ENCODE assay signal across 25 mouse cellular contexts in the genomic region with DNA sequence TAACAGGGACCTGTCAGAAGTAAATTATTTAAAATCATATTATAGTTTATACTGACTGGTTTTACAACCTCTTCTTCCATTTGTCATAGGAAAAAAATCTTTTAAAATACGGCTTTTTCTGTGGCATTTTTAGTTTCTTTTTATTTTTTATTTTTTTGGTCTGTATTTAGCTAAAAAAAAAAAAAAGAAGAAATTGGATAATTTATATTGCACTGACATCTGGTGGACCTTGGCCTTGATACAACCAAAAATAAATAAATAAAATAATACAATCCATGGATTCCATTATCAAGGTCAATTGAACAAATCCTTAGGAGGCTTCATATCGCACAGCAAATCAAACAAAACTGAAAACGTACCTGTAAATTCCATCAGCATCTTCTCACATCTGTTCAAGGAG.
DNase-seq lines count a peak whose midpoint lies in the region; ATAC-seq and TF ChIP-seq lines count a peak whose summit lies in the region.
"Had no signal": no experiment of that assay in that cellular context is flagged by ENCODE, and none has a peak within 500 bp of the region (broad histone marks: within the 10 kb centered on the region; RNA-seq: fewer than 3 reads in every experiment).

No protein-coding gene starts in this region.

- no peak overlapping the region for H3K4me3 ChIP-seq in midbrain, postnatal 0 days (ENCODE audit: low read depth, low read length)
- no peak overlapping the region for H3K4me3 ChIP-seq in midbrain, embryonic 16.5 days (ENCODE audit: low read depth, low read length)
- no peak overlapping the region for H3K4me3 ChIP-seq in MEL (ENCODE audit: control insufficient read depth in 1 of 2, insufficient read depth in 1 of 2, low read depth in 2 of 2, low read length in 2 of 2)
- no peak overlapping the region for H3K4me3 ChIP-seq in hindbrain, embryonic 11.5 days (ENCODE audit: low read depth, low read length)

- H3K4me2 ChIP-seq in midbrain, postnatal 0 days (ENCODE audit: low read depth, low read length, poor library complexity, severe bottlenecking) = no peak overlapping the region
- H3K4me2 ChIP-seq in midbrain, embryonic 16.5 days (ENCODE audit: low read length) = no peak overlapping the region
- no peak overlapping the region for H3K4me2 ChIP-seq in hindbrain, embryonic 11.5 days (replicated peaks; ENCODE audit: low read depth, low read length)

- WGBS in midbrain, postnatal 0 days = 72% methylated on average over 3 of the region's 3 CpGs
- WGBS in midbrain, embryonic 16.5 days = 79% methylated on average over 3 of the region's 3 CpGs
- WGBS in hindbrain, embryonic 11.5 days = 93% methylated on average over 3 of the region's 3 CpGs

- H3K4me1 ChIP-seq in midbrain, postnatal 0 days (ENCODE audit: insufficient read depth, low read length) = no peaks in the 10 kb centered on the region
- no peaks in the 10 kb centered on the region for H3K4me1 ChIP-seq in midbrain, embryonic 16.5 days (ENCODE audit: control insufficient read depth, insufficient read depth, low read length)
- H3K4me1 ChIP-seq in MEL (ENCODE audit: control insufficient read depth in 1 of 2, insufficient read depth in 2 of 2, low read length in 2 of 2) = no peaks in the 10 kb centered on the region; a peak in 1 of 4 replicates
- H3K4me1 ChIP-seq in hindbrain, embryonic 11.5 days (replicated peaks; ENCODE audit: control insufficient read depth, insufficient read depth, low read length) = no peaks in the 10 kb centered on the region

- H3K9me3 ChIP-seq in midbrain, postnatal 0 days (ENCODE audit: low read length) = no peaks in the 10 kb centered on the region
- H3K9me3 ChIP-seq in midbrain, embryonic 16.5 days (replicated peaks; ENCODE audit: control insufficient read depth, low read length, poor library complexity, severe bottlenecking) = no peaks in the 10 kb centered on the region
- H3K9me3 ChIP-seq in MEL (replicated peaks; ENCODE audit: insufficient read depth, low read length) = no peaks in the 10 kb centered on the region
- H3K9me3 ChIP-seq in hindbrain, embryonic 11.5 days (ENCODE audit: control insufficient read depth, low read length) = no peaks in the 10 kb centered on the region
- H3K9me3 ChIP-seq: G1E had no signal

- no peaks in the 10 kb centered on the region for H3K27me3 ChIP-seq in midbrain, postnatal 0 days (ENCODE audit: insufficient read depth, low read length)
- H3K27me3 ChIP-seq in midbrain, embryonic 16.5 days (ENCODE audit: control insufficient read depth, insufficient read depth, low read depth, low read length) = no peaks in the 10 kb centered on the region
- H3K27me3 ChIP-seq in MEL (ENCODE audit: control insufficient read depth in 1 of 2, insufficient read depth in 2 of 2, low read length in 2 of 2) = no peaks in the 10 kb centered on the region
- H3K27me3 ChIP-seq in hindbrain, embryonic 11.5 days (ENCODE audit: control insufficient read depth, insufficient read depth, low read length) = no peaks in the 10 kb centered on the region
- H3K27me3 ChIP-seq: CH12.LX, Patski had no signal

- no peaks in the 10 kb centered on the region for H3K79me2 ChIP-seq in MEL (ENCODE audit: control insufficient read depth, insufficient read depth, low read length, poor library complexity)

- no peak overlapping the region for H3K27ac ChIP-seq in midbrain, postnatal 0 days (ENCODE audit: low read depth, low read length)
- H3K27ac ChIP-seq in midbrain, embryonic 16.5 days (ENCODE audit: low read length) = no peak overlapping the region
- no peak overlapping the region for H3K27ac ChIP-seq in MEL (ENCODE audit: control insufficient read depth, low read depth, low read length)
- H3K27ac ChIP-seq in hindbrain, embryonic 11.5 days (ENCODE audit: low read depth, low read length) = no peak overlapping the region

- no peak overlapping the region for H3K9ac ChIP-seq in midbrain, postnatal 0 days (replicated peaks; ENCODE audit: low read length, poor library complexity, severe bottlenecking)
- H3K9ac ChIP-seq in midbrain, embryonic 16.5 days (ENCODE audit: low read depth, low read length) = no peak overlapping the region
- H3K9ac ChIP-seq in MEL (ENCODE audit: control insufficient read depth, low read depth, low read length, poor library complexity, severe bottlenecking) = no peak overlapping the region
- no peak overlapping the region for H3K9ac ChIP-seq in hindbrain, embryonic 11.5 days (ENCODE audit: low read depth, low read length)

- no peaks in the 10 kb centered on the region for H3K36me3 ChIP-seq in midbrain, postnatal 0 days (ENCODE audit: insufficient read depth, low read length)
- no peaks in the 10 kb centered on the region for H3K36me3 ChIP-seq in midbrain, embryonic 16.5 days (ENCODE audit: control insufficient read depth, insufficient read depth, low read length)
- no peaks in the 10 kb centered on the region; a peak in 1 of 4 replicates for H3K36me3 ChIP-seq in MEL (ENCODE audit: control insufficient read depth in 1 of 2, insufficient read depth in 2 of 2, low read length in 2 of 2)
- no peaks in the 10 kb centered on the region for H3K36me3 ChIP-seq in hindbrain, embryonic 11.5 days (ENCODE audit: control insufficient read depth, insufficient read depth, low read length)
- H3K36me3 ChIP-seq: G1E had no signal

- no peak for TF ChIP-seq EP300 in MEL (IDR thresholded peaks at IDR 0.05; ENCODE audit: low read depth in 1 of 2, low read length in 2 of 2)

- ATAC-seq in midbrain, postnatal 0 days (ENCODE audit: low FRiP score) = no peak
- ATAC-seq in midbrain, embryonic 16.5 days = no peak
- no peak for ATAC-seq in hindbrain, embryonic 11.5 days (ENCODE audit: low FRiP score)
- ATAC-seq: activated CD4-positive, CD25-positive, alpha-beta regulatory T cell, adult 4 months; CD4-positive, CD25-positive, alpha-beta regulatory T cell, adult 4 months; Patski had no signal

- no peak for TF ChIP-seq POLR2A in MEL (IDR thresholded peaks at IDR 0.05; ENCODE audit: control insufficient read depth in 1 of 2, insufficient read depth in 1 of 2, low read depth in 1 of 2, low read length in 2 of 2, poor library complexity in 1 of 2)
- no peak for TF ChIP-seq POLR2A in brain, embryonic 14.5 days (IDR thresholded peaks at IDR 0.05; ENCODE audit: borderline replicate concordance, extremely low read depth, insufficient read depth, insufficient read length, poor library complexity, severe bottlenecking)

- DNase-seq in midbrain, postnatal 0 days (ENCODE audit: low spot score) = no peak
- peak; percentile 34 for DNase-seq in 416B (ENCODE audit: low read depth)
- DNase-seq in MEL (ENCODE audit: low read depth, low spot score) = no peak
- DNase-seq in brain, embryonic 14.5 days (ENCODE audit: low read depth) = peak; percentile 9
- no peak for DNase-seq in adrenal gland, postnatal 14 days
- no peak for DNase-seq in thymus, postnatal 25 days
- no peak for DNase-seq in hindbrain, embryonic 11.5 days (ENCODE audit: low spot score)
- DNase-seq: adrenal gland, adult 2 months; adrenal gland, adult 8-10 months; adrenal gland, postnatal 10 days; adrenal gland, postnatal 25 days; adrenal gland, postnatal 36 days; B cell, adult 2 months; cerebellum, adult 11 months; cerebellum, adult 11-12 months; cerebellum, adult 18-20 months; cerebellum, adult 2 months; cerebellum, adult 8-10 months; cerebellum, adult 9-10 months had no signal

- 0 out of 2 replicates have a peak, but pooled peaks have one; percentile 18 for TF ChIP-seq CTCF in midbrain, postnatal 0 days (IDR thresholded peaks at IDR 0.05)
- TF ChIP-seq CTCF in MEL (IDR thresholded peaks at IDR 0.05 in 2 of 3, conservative IDR thresholded peaks at IDR 0.05 in 1 of 3; ENCODE audit: control insufficient read depth in 1 of 3, insufficient read depth in 1 of 3, low read depth in 2 of 3, low read length in 3 of 3, poor library complexity in 1 of 3, severe bottlenecking in 1 of 3) = peak in 2 of 3 experiments; percentile 8 to 12; a peak in 1 of 6 replicates
- no peak for TF ChIP-seq CTCF in brain, embryonic 14.5 days (IDR thresholded peaks at IDR 0.05; ENCODE audit: borderline replicate concordance, extremely low read depth, insufficient read depth, insufficient read length)

- TF ChIP-seq RAD21 in MEL (IDR thresholded peaks at IDR 0.05; ENCODE audit: low read depth, low read length) = peak; percentile 53

TF ChIP-seq in MEL, 35 proteins besides CTCF, POLR2A, EP300 and RAD21:
- no peak for TF ChIP-seq GABPA (IDR thresholded peaks at IDR 0.05; ENCODE audit: low read depth, low read length)
- TF ChIP-seq ZNF384 (IDR thresholded peaks at IDR 0.05; ENCODE audit: low read depth, low read length) = peak; percentile 69

Comparison
In these comparisons a context has a peak if more than half of its experiments do, and no peak if none do; other contexts are left out.
1. DNase-seq: peak in 416B (single experiment) and brain, embryonic 14.5 days (single experiment); none in midbrain, postnatal 0 days (single experiment), MEL (single experiment), adrenal gland, postnatal 14 days (single experiment), thymus, postnatal 25 days (single experiment) and hindbrain, embryonic 11.5 days (single experiment).